9 mouse cellular contexts compared by ENCODE assay signal in genomic region chr4:43983181-43983580, GRCm38 (mm10). TPM values are rescaled to one million over a fixed set of nuclear protein-coding genes. Genes with fewer than 3 reads are reported as not detected.
A peak's percentile ranks its signal among the peaks of the same experiment; 100 is the strongest.
DNase-seq lines count a peak whose midpoint lies in the region; ATAC-seq lines count a peak whose summit lies in the region.
"Had no signal": no experiment of that assay in that cellular context is flagged by ENCODE, and none has a peak within 500 bp of the region (broad histone marks: within the 10 kb centered on the region; RNA-seq: fewer than 3 reads in every experiment).

TSS of gene Ccin (plus strand) at chr4:43983483.

- H3K36me3 ChIP-seq in liver, embryonic 11.5 days (ENCODE audit: control insufficient read depth, insufficient read depth, low read length): no peaks in the 10 kb centered on the region; the same call in 1 of the 2 replicates
- H3K36me3 ChIP-seq in forebrain, embryonic 13.5 days (ENCODE audit: poor library complexity, severe bottlenecking): no peaks in the 10 kb centered on the region
- H3K36me3 ChIP-seq in limb, embryonic 13.5 days: no peaks in the 10 kb centered on the region
- H3K36me3 ChIP-seq in stomach, embryonic 14.5 days (ENCODE audit: control insufficient read depth, insufficient read depth, low read length): no peaks in the 10 kb centered on the region

- no peaks in the 10 kb centered on the region for H3K27me3 ChIP-seq in liver, embryonic 11.5 days (replicated peaks; ENCODE audit: control insufficient read depth, insufficient read depth, low read length)
- 0 out of 2 replicates have a peak, but pooled peaks cover 9% of the 10 kb centered on the region for H3K27me3 ChIP-seq in forebrain, embryonic 13.5 days
- H3K27me3 ChIP-seq in limb, embryonic 13.5 days: no peaks in the 10 kb centered on the region
- H3K27me3 ChIP-seq in stomach, embryonic 14.5 days (ENCODE audit: control insufficient read depth, insufficient read depth, low read length): no peaks in the 10 kb centered on the region
- H3K27me3 ChIP-seq: Patski had no signal

- peak within 1 kb of the TSS; percentile 65 for H3K9ac ChIP-seq in liver, embryonic 11.5 days (ENCODE audit: low read depth, low read length)
- H3K9ac ChIP-seq in forebrain, embryonic 13.5 days: peak within 1 kb of the TSS; percentile 66
- H3K9ac ChIP-seq in limb, embryonic 13.5 days: peak within 1 kb of the TSS; percentile 71
- 0 out of 2 replicates have a peak within 1 kb of the TSS, but pooled peaks have one; percentile 33 for H3K9ac ChIP-seq in stomach, embryonic 14.5 days (replicated peaks; ENCODE audit: low read depth, low read length)

- H3K4me3 ChIP-seq in liver, embryonic 11.5 days (ENCODE audit: low read depth, low read length): peak within 1 kb of the TSS; percentile 33
- peak within 1 kb of the TSS; percentile 37 for H3K4me3 ChIP-seq in forebrain, embryonic 13.5 days
- peak within 1 kb of the TSS; percentile 40 for H3K4me3 ChIP-seq in limb, embryonic 13.5 days
- peak within 1 kb of the TSS; percentile 24 for H3K4me3 ChIP-seq in stomach, embryonic 14.5 days (ENCODE audit: low read depth, low read length)

- H3K9me3 ChIP-seq in liver, embryonic 11.5 days (ENCODE audit: control insufficient read depth, low read length): no peaks in the 10 kb centered on the region
- no peaks in the 10 kb centered on the region for H3K9me3 ChIP-seq in forebrain, embryonic 13.5 days (replicated peaks)
- H3K9me3 ChIP-seq in limb, embryonic 13.5 days: no peaks in the 10 kb centered on the region
- no peaks in the 10 kb centered on the region for H3K9me3 ChIP-seq in stomach, embryonic 14.5 days (ENCODE audit: control insufficient read depth, low read depth, low read length)

- peak within 1 kb of the TSS; percentile 70 for H3K4me2 ChIP-seq in liver, embryonic 11.5 days
- H3K4me2 ChIP-seq in forebrain, embryonic 13.5 days: peak within 1 kb of the TSS; percentile 67
- peak within 1 kb of the TSS; percentile 69 for H3K4me2 ChIP-seq in limb, embryonic 13.5 days (replicated peaks)
- peak within 1 kb of the TSS; percentile 55 for H3K4me2 ChIP-seq in stomach, embryonic 14.5 days (replicated peaks; ENCODE audit: low read depth, low read length)

- DNase-seq in liver, embryonic 11.5 days (ENCODE audit: low spot score): no peak
- DNase-seq in liver: no peak
- DNase-seq in right cerebral cortex, postnatal 4 days: no peak
- DNase-seq in frontal cortex, adult 2 months (ENCODE audit: extremely low spot score in 1 of 2, low spot score in 1 of 2): no peak

- 84% methylated on average over 11 of the region's 11 CpGs for WGBS in liver, embryonic 11.5 days
- 78% methylated on average over 11 of the region's 11 CpGs for WGBS in forebrain, embryonic 13.5 days
- 82% methylated on average over 11 of the region's 11 CpGs for WGBS in limb, embryonic 13.5 days
- 74% methylated on average over 11 of the region's 11 CpGs for WGBS in stomach, embryonic 14.5 days

- H3K4me1 ChIP-seq in liver, embryonic 11.5 days (replicated peaks; ENCODE audit: control insufficient read depth, insufficient read depth, low read length): peaks cover 10% of the 10 kb centered on the region
- H3K4me1 ChIP-seq in forebrain, embryonic 13.5 days: peaks cover 25% of the 10 kb centered on the region
- peaks cover 31% of the 10 kb centered on the region for H3K4me1 ChIP-seq in limb, embryonic 13.5 days
- H3K4me1 ChIP-seq in stomach, embryonic 14.5 days (ENCODE audit: control insufficient read depth, insufficient read depth, low read length): peaks cover 17% of the 10 kb centered on the region; the same call in 1 of the 2 replicates

- no peak within 1 kb of the TSS for H3K27ac ChIP-seq in liver, embryonic 11.5 days (ENCODE audit: low read depth, low read length)
- no peak within 1 kb of the TSS for H3K27ac ChIP-seq in forebrain, embryonic 13.5 days
- no peak within 1 kb of the TSS for H3K27ac ChIP-seq in limb, embryonic 13.5 days
- H3K27ac ChIP-seq in stomach, embryonic 14.5 days (ENCODE audit: low read length): peak within 1 kb of the TSS; percentile 35

- ATAC-seq in liver, embryonic 11.5 days (replicated peaks; ENCODE audit: low FRiP score): no peak
- no peak for ATAC-seq in forebrain, embryonic 13.5 days
- no peak for ATAC-seq in limb, embryonic 13.5 days (ENCODE audit: low FRiP score, low read depth)
- no peak for ATAC-seq in stomach, embryonic 14.5 days (ENCODE audit: insufficient number of reproducible peaks, insufficient read depth, low FRiP score, low read depth)
- no peak for ATAC-seq in cerebellum, adult (ENCODE audit: insufficient number of reproducible peaks, low FRiP score, low TSS enrichment)

RNA-seq across cellular contexts. Expression of gene Ccin, which starts in this region (rescaled TPM):
- polyA plus RNA-seq in liver, embryonic 11.5 days (2014; fragmentation: Nextera tagmentation; extraction: Ambion mirVana): not detected in 2 replicates
- not detected in 2 replicates for polyA plus RNA-seq in forebrain, embryonic 13.5 days (2015; fragmentation: Nextera tagmentation; extraction: Ambion mirVana)
- polyA plus RNA-seq in limb, embryonic 13.5 days (2015; fragmentation: Nextera tagmentation; extraction: Ambion mirVana): not detected in 2 replicates
- polyA plus RNA-seq in stomach, embryonic 14.5 days (2014; fragmentation: Nextera tagmentation; extraction: Ambion mirVana): not detected in 2 replicates
- polyA plus RNA-seq in frontal cortex, adult 2 months (2012; rRNA removed): 0.06 TPM in 1 of 2 replicates, not detected in the other
